Comparison of ENCODE assay signal across 33 mouse cellular contexts in genomic region chr17:13797691-13798090, GRCm38 (mm10). TPM values are rescaled to one million over a fixed set of nuclear protein-coding genes. Genes with fewer than 3 reads are reported as not detected.
"Had no signal": no experiment of that assay in that cellular context is flagged by ENCODE, and none has a peak within 500 bp of the region (broad histone marks: within the 10 kb centered on the region; RNA-seq: fewer than 3 reads in every experiment).

No protein-coding gene starts in this region.

- H3K9me3 ChIP-seq: limb, embryonic 10.5 days; limb, embryonic 12.5 days; limb, embryonic 13.5 days; limb, embryonic 15.5 days; liver, embryonic 13.5 days; liver, embryonic 15.5 days; lung, embryonic 15.5 days; midbrain, embryonic 10.5 days; midbrain, embryonic 12.5 days; midbrain, embryonic 13.5 days; midbrain, embryonic 15.5 days; neural tube, embryonic 12.5 days had no signal

- ATAC-seq: lung, postnatal 0 days; midbrain, embryonic 13.5 days; midbrain, embryonic 15.5 days; midbrain, embryonic 16.5 days had no signal

- H3K4me1 ChIP-seq: limb, embryonic 10.5 days; limb, embryonic 12.5 days; limb, embryonic 15.5 days; liver, embryonic 13.5 days; liver, embryonic 15.5 days; lung, embryonic 15.5 days; midbrain, embryonic 10.5 days; midbrain, embryonic 12.5 days; midbrain, embryonic 13.5 days; midbrain, embryonic 15.5 days; neural tube, embryonic 12.5 days had no signal

- H3K4me3 ChIP-seq: left cerebral cortex, adult 2 months; limb, embryonic 10.5 days; limb, embryonic 12.5 days; limb, embryonic 13.5 days; limb, embryonic 15.5 days; liver, embryonic 13.5 days; liver, embryonic 15.5 days; lung, embryonic 15.5 days; megakaryocyte, embryonic 14.5 days; midbrain, embryonic 10.5 days; midbrain, embryonic 12.5 days; midbrain, embryonic 13.5 days; midbrain, embryonic 15.5 days; myocyte; neural tube, embryonic 12.5 days had no signal

- H3K4me2 ChIP-seq: limb, embryonic 12.5 days; limb, embryonic 13.5 days; limb, embryonic 15.5 days; liver, embryonic 11.5 days; liver, embryonic 13.5 days; liver, embryonic 15.5 days; lung, embryonic 14.5 days; lung, embryonic 15.5 days; midbrain, embryonic 11.5 days; midbrain, embryonic 12.5 days; midbrain, embryonic 13.5 days; midbrain, embryonic 15.5 days; neural tube, embryonic 12.5 days had no signal

- DNase-seq: left cerebral cortex, postnatal 4 days; liver, embryonic 13.5 days; lung, adult 18-20 months; lung, adult 2 months; lung, embryonic 14.5 days; lung, postnatal 10 days; lung, postnatal 14 days; lung, postnatal 36 days; lung, postnatal 4 days; midbrain, embryonic 14.5 days had no signal

- H3K36me3 ChIP-seq: limb, embryonic 10.5 days; limb, embryonic 12.5 days; limb, embryonic 13.5 days; limb, embryonic 15.5 days; liver, embryonic 13.5 days; liver, embryonic 15.5 days; lung, embryonic 15.5 days; midbrain, embryonic 10.5 days; midbrain, embryonic 12.5 days; midbrain, embryonic 13.5 days; midbrain, embryonic 15.5 days; neural tube, embryonic 12.5 days had no signal

- H3K9ac ChIP-seq: limb, embryonic 12.5 days; limb, embryonic 13.5 days; limb, embryonic 15.5 days; liver, embryonic 13.5 days; liver, embryonic 14.5 days; liver, embryonic 15.5 days; lung, embryonic 14.5 days; lung, embryonic 15.5 days; midbrain, embryonic 12.5 days; midbrain, embryonic 13.5 days; midbrain, embryonic 15.5 days; neural tube, embryonic 12.5 days had no signal

- H3K27ac ChIP-seq: left cerebral cortex, adult 2 months; limb, embryonic 10.5 days; limb, embryonic 12.5 days; limb, embryonic 13.5 days; limb, embryonic 15.5 days; liver, embryonic 13.5 days; liver, embryonic 14.5 days; liver, embryonic 15.5 days; lung, embryonic 15.5 days; macrophage; midbrain, embryonic 10.5 days; midbrain, embryonic 12.5 days; midbrain, embryonic 13.5 days; midbrain, embryonic 15.5 days; neural tube, embryonic 12.5 days had no signal

- H3K27me3 ChIP-seq: limb, embryonic 12.5 days; limb, embryonic 13.5 days; limb, embryonic 15.5 days; liver, embryonic 13.5 days; liver, embryonic 15.5 days; lung, embryonic 15.5 days; megakaryocyte, embryonic 14.5 days; midbrain, embryonic 12.5 days; midbrain, embryonic 13.5 days; midbrain, embryonic 15.5 days; neural tube, embryonic 12.5 days had no signal

RNA-seq across cellular contexts. Expression of gene Tcte2, which starts 36.1 kb away (rescaled TPM):
- total RNA-seq: megakaryocyte, adult 5-6 weeks; megakaryocyte-erythroid progenitor cell, adult 5-6 weeks; monocyte, adult 5-6 weeks had no signal
- polyA plus RNA-seq: macrophage had no signal
